Mouse (Mus musculus) lung, adult 2 months (tissue): ENCODE results near the gene Hmcn1.

Experiments
- CTCF ChIP-seq: fragments of 200-500 bp; IDR thresholded peaks from 2 replicates; pipeline ENCODE4 v1.5.1; 2011; ENCODE audit warnings: mild to moderate bottlenecking, low read length, control low read depth; ENCODE audit not compliant: insufficient read depth
- POLR2A ChIP-seq: fragments of 200-500 bp; IDR thresholded peaks from 2 replicates; pipeline ENCODE4 v1.6.1; 2011; ENCODE audit warnings: low read depth, mild to moderate bottlenecking, control low read depth, low read length, borderline replicate concordance; ENCODE audit errors: extremely low read depth

GRCm38 (mm10) chr1:150748783-150749182, 244.5 kb downstream of the Hmcn1 start:
- TF ChIP-seq CTCF, result no peak
- TF ChIP-seq POLR2A, result no peak
